Comparison of ENCODE assay signal across 8 mouse cellular contexts in the genomic region with DNA sequence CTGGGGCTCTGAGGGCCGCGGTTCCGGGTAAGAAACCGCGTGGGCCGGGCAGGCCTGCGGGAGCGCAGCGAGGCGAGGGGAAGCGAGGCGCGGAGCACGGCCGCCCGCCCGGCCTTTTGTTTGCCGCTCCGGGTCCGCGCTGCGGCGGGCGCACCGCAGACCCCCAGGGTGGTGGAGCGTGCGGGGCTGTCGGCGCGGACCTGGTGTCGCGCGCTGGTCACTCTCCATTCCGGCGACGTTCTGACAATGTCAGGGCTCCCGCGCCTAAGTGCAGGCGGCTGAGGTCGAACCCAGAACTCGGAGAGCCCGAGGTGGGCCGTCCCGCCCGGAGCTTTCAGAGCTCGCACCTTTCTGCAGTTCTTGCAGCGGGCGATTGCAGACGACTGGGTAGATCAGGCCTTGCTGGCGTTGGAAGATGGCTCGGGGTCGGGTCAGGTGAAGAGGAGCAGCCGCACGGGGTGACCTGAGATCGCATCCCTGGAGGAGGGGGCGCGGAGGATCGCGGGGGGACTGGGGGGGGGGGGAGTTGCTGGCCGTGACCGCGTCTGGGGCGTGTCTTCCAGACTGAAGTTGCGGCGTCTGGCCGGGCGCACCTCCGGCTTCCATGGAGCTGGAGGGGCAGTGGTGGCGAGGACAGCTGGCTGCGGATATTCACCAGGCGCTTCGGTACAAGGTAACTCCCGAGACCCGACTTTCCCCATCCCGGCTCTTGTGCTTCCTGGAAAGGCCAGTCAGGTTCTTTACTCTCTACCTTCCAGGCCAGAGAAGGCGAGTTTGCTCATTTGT. TPM values are rescaled to one million over a fixed set of nuclear protein-coding genes. Genes with fewer than 3 reads are reported as not detected.
DNase-seq lines count a peak whose midpoint lies in the region; ATAC-seq and TF ChIP-seq lines count a peak whose summit lies in the region.

No protein-coding gene starts in this region.

- H3K4me3 ChIP-seq in ES-Bruce4 (ENCODE audit: low read depth, low read length) (peak overlapping the region; percentile 93), macrophage (ENCODE audit: inconsistent target) (peak overlapping the region; percentile 61)
- peak overlapping the region; percentile 77 for H3K4me3 ChIP-seq in embryonic fibroblast, embryonic 13.5 days (ENCODE audit: insufficient read depth, low read length)
- peak overlapping the region; percentile 80 for H3K4me3 ChIP-seq in heart, embryonic 16.5 days (ENCODE audit: low read length)

- H3K79me2 ChIP-seq in macrophage (ENCODE audit: inconsistent target) = peaks cover 46% of the 10 kb centered on the region; the same call in 1 of the 2 replicates

- H3K4me2 ChIP-seq in heart, embryonic 16.5 days (ENCODE audit: low read depth, low read length) = peak overlapping the region; percentile 92

- peak overlapping the region; percentile 93 for H3K9ac ChIP-seq in ES-Bruce4 (ENCODE audit: low read depth, poor library complexity, severe bottlenecking)
- peak overlapping the region; percentile 88 for H3K9ac ChIP-seq in heart, embryonic 16.5 days (ENCODE audit: low read length)

- no peak for TF ChIP-seq POLR2A in ES-Bruce4 (IDR thresholded peaks at IDR 0.05; ENCODE audit: insufficient read depth, low read length)
- 0 out of 2 replicates have a peak, but pooled peaks have one; percentile 13 for TF ChIP-seq POLR2A in embryonic fibroblast, embryonic 13.5 days (IDR thresholded peaks at IDR 0.05; ENCODE audit: low read depth, low read length)

- peak; percentile 52 for ATAC-seq in heart, embryonic 16.5 days (replicated peaks; ENCODE audit: extremely low read depth, insufficient read depth, low FRiP score)

- under 1% methylated on average over 74 of the region's 76 CpGs for WGBS in heart, embryonic 16.5 days
- under 1% methylated on average over 60 of the region's 76 CpGs for WGBS in macrophage (ENCODE audit: missing documents)

- DNase-seq in adrenal gland, postnatal 36 days = peak; percentile 49 to 65
- DNase-seq in kidney, postnatal 14 days = peak; percentile 65
- DNase-seq in retina, postnatal 7 days (ENCODE audit: low read depth, low spot score) = peak; percentile 31
- peak; percentile 30 to 63 for DNase-seq in urinary bladder, postnatal 4 days (ENCODE audit: low spot score in 2 of 2)

- H3K27me3 ChIP-seq in ES-Bruce4 (ENCODE audit: control insufficient read depth, insufficient read depth, low read length, poor library complexity, severe bottlenecking) = no peaks in the 10 kb centered on the region
- no peaks in the 10 kb centered on the region for H3K27me3 ChIP-seq in heart, embryonic 16.5 days (ENCODE audit: control insufficient read depth, insufficient read depth, low read length)

- TF ChIP-seq EP300 in ES-Bruce4 (IDR thresholded peaks at IDR 0.05; ENCODE audit: insufficient read depth, low read depth, low read length) = no peak

- no peak for TF ChIP-seq CTCF in ES-Bruce4 (IDR thresholded peaks at IDR 0.05; ENCODE audit: low read depth, low read length)
- no peak for TF ChIP-seq CTCF in embryonic fibroblast, embryonic 13.5 days (IDR thresholded peaks at IDR 0.05; ENCODE audit: borderline replicate concordance, insufficient read depth, low read length)

- no peaks in the 10 kb centered on the region for H3K36me3 ChIP-seq in ES-Bruce4 (ENCODE audit: control insufficient read depth, insufficient read depth, low read length, poor library complexity, severe bottlenecking)
- H3K36me3 ChIP-seq in heart, embryonic 16.5 days (ENCODE audit: control insufficient read depth, insufficient read depth) = no peaks in the 10 kb centered on the region
- H3K36me3 ChIP-seq in macrophage (ENCODE audit: inconsistent target) = 0 out of 2 replicates have a peak, but pooled peaks cover 2% of the 10 kb centered on the region

- no peaks in the 10 kb centered on the region for H3K9me3 ChIP-seq in ES-Bruce4 (replicated peaks; ENCODE audit: control insufficient read depth, insufficient read depth, low read length, poor library complexity, severe bottlenecking)
- no peaks in the 10 kb centered on the region for H3K9me3 ChIP-seq in heart, embryonic 16.5 days (replicated peaks; ENCODE audit: control insufficient read depth, low read length)

- H3K27ac ChIP-seq in ES-Bruce4 (ENCODE audit: insufficient read depth, low read length) = no peak overlapping the region
- H3K27ac ChIP-seq in embryonic fibroblast, embryonic 13.5 days (ENCODE audit: insufficient read depth, low read length) = no peak overlapping the region
- peak overlapping the region; percentile 77 for H3K27ac ChIP-seq in heart, embryonic 16.5 days (ENCODE audit: low read length)
- H3K27ac ChIP-seq in macrophage = no peak overlapping the region

- H3K4me1 ChIP-seq in ES-Bruce4 (ENCODE audit: control insufficient read depth, insufficient read depth, low read length) = peaks cover 2% of the 10 kb centered on the region
- H3K4me1 ChIP-seq in embryonic fibroblast, embryonic 13.5 days (ENCODE audit: control insufficient read depth, insufficient read depth, low read length) = peaks cover 6% of the 10 kb centered on the region
- H3K4me1 ChIP-seq in heart, embryonic 16.5 days (ENCODE audit: control insufficient read depth, insufficient read depth, low read length) = peaks cover 10% of the 10 kb centered on the region

RNA-seq across cellular contexts. Expression of a gene that starts 0.5 kb away (rescaled TPM):
- 7.4 and 9.4 TPM in 2 replicates for polyA plus RNA-seq in ES-Bruce4 (2011; ENCODE audit: insufficient read depth, insufficient read length, low read depth, missing spikeins)
- 1 to 10 TPM; 6.6 to 6.8 TPM for total RNA-seq in adrenal gland, postnatal 36 days (2021)
- 3.9 and 4.3 TPM in 2 replicates for polyA plus RNA-seq in embryonic fibroblast, embryonic 13.5 days (2011; ENCODE audit: insufficient read length, low read depth, missing spikeins)
- 6.3 and 6.6 TPM in 2 replicates for polyA plus RNA-seq in heart, embryonic 16.5 days (2015; fragmentation: Nextera tagmentation; extraction: Ambion mirVana)
- 10 to 100 TPM in 11 of 26 experiments, 1 to 10 TPM in 14, under 1 TPM in 1; 0.75 to 24.1 (median 8.1) TPM for total RNA-seq in macrophage (2018; cell fraction: chromatin; rRNA removed)
- 1 to 10 TPM in 24 of 26 experiments, under 1 TPM in 2; 0.66 to 7.5 (median 3.5) TPM for total RNA-seq in macrophage (2018; cell fraction: cytosol; rRNA removed)
- total RNA-seq in macrophage (2018; cell fraction: nucleus; rRNA removed) = 10 to 100 TPM in 12 of 26 experiments, 1 to 10 TPM in 12, under 1 TPM in 2; 0.72 to 28.6 (median 9.5) TPM
- polyA plus RNA-seq in macrophage (2018) = 2.2 to 4.4 TPM (median 3.6 TPM) in 3 replicates
